Mouse (Mus musculus): Measurements from ENCODE around the gene Prss8. TPM values are rescaled to one million over a fixed set of nuclear protein-coding genes. Genes with fewer than 3 reads are reported as not detected.

Prss8 gene
- polyA plus RNA-seq, 1 experiment: not detected

DNA sequence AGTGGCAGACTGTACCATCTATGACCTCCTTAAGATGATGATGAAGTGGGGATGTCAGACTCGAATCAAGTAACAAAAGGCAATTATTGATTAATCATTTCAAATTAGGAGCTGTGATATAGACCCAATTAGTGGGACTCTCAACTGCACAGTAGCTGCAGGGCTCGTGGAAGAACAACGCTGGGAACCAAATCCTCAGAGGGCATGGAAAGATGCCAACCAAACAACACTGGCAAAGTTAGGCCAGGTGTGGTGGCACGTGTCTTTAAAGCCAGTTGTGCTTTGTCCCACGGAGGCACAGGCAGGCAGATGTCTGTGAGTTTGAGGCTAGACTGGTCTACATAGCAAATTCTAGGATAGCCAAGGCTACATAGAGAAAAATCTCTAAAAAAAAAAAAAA, 732 bp upstream of the Prss8 start:
- Histone ChIP-seq H3K9me3 (no peaks in the 10 kb centered on the region), H3K4me1 (peaks cover 62% of the 10 kb centered on the region), H3K4me3 (replicated peaks) (no peak overlapping the region), H3K27me3 (replicated peaks) (peaks cover 8% of the 10 kb centered on the region), H3K36me3 (replicated peaks; ENCODE audit: low read length) (peaks cover 23% of the 10 kb centered on the region)
- TF ChIP-seq FLI1 (IDR thresholded peaks at IDR 0.05; ENCODE audit: low read length) (no peak), GATA1 (IDR thresholded peaks at IDR 0.05; ENCODE audit: borderline replicate concordance, low read length) (no peak)

DNA sequence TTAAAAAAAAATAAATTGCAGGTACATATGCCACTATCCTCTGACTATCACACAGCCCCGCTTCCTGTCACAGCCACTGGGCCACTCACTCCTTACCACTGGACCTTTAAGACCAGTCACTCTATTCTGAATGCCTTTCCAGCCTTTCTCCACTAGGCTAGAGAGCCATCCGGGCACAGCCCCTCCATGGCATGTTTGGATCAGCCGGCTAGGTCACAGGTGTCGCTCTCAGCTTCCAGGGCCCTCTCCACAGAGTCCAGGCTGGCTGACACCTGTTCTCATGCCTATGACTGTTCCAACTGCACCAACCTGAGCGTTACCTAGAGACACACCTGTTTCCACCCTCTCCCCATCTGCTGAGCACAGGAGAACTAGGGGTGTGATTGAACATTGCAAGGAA, 1.3 kb downstream of the Prss8 start:
- Histone ChIP-seq H3K27me3 (replicated peaks) (peaks cover 8% of the 10 kb centered on the region), H3K9me3 (no peaks in the 10 kb centered on the region), H3K36me3 (replicated peaks; ENCODE audit: low read length) (peaks cover 43% of the 10 kb centered on the region), H3K4me3 (replicated peaks) (no peak overlapping the region), H3K4me1 (peaks cover 45% of the 10 kb centered on the region)
- TF ChIP-seq GATA1 (IDR thresholded peaks at IDR 0.05; ENCODE audit: borderline replicate concordance, low read length) (no peak), FLI1 (IDR thresholded peaks at IDR 0.05; ENCODE audit: low read length) (no peak)

DNA sequence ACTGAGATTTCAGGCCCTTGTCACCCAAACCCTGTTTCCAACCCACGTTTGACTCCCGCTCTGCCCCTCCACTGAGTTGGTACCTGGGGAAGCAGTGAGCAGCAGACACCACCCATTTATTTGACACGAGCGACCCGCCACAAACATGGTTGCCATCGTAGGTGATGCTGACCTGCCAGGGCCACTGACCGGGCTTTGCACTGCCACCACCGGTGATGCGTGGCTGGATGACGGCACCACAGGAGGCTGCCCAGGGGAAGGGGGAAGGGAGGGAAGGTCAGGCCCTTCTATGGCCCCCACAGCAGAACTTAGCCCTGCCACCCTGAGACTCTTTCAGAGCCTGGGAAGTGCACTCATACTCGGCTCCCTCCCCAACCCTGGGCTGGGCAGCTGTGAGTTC, 2.2 kb downstream of the Prss8 start:
- H3K36me3 ChIP-seq (replicated peaks; ENCODE audit: low read length): peaks cover 52% of the 10 kb centered on the region
- H3K9me3 ChIP-seq: no peaks in the 10 kb centered on the region
- no peak for TF ChIP-seq GATA1 (IDR thresholded peaks at IDR 0.05; ENCODE audit: borderline replicate concordance, low read length)
- no peak for TF ChIP-seq FLI1 (IDR thresholded peaks at IDR 0.05; ENCODE audit: low read length)
- peaks cover 8% of the 10 kb centered on the region for H3K27me3 ChIP-seq (replicated peaks)
- peaks cover 42% of the 10 kb centered on the region for H3K4me1 ChIP-seq
- no peak overlapping the region for H3K4me3 ChIP-seq (replicated peaks)

DNA sequence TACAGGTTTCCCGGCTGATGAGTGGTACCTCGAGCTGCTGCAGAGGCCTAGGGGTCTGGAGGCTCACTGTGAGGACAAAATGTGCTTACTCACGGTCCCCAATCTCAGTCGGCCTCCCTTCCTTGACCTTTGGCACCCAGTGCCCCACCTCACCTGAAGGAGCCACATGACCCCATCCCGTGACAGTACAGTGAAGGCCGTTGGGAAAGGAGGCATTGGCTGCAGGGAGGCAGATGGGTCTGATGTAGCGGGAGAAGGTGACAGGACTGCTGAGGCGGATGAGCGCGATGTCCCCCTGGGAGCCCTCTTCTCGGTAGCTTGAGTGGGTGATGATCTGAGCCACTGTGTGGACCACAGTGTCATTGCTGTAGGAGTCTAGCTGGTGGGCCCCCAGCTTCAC, 3.1 kb downstream of the Prss8 start:
- TF ChIP-seq FLI1 (IDR thresholded peaks at IDR 0.05; ENCODE audit: low read length) (no peak), GATA1 (IDR thresholded peaks at IDR 0.05; ENCODE audit: borderline replicate concordance, low read length) (no peak)
- peaks cover 61% of the 10 kb centered on the region for H3K36me3 ChIP-seq (replicated peaks; ENCODE audit: low read length)

DNA sequence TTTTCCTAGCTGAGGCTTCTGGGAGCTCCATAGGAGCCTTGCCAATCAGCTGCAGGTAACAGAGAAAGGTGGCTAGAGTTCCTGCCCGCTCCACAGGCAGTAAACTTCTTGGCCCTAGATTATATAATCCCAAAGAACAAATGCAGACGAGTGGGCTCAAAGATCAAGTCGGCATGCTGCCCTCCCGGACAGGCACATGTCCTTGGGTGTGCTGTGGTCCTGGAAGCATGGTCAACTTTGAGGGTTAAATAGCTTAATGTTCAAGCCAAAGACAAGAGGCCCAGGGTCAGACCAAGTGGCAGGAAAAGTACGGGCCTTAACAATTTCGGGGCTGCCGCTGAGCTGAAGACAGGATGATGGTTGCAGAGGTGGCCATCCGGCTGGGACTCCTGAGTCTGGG, 3.8 kb downstream of the Prss8 start:
- H3K4me1 ChIP-seq: peaks cover 45% of the 10 kb centered on the region
- no peak overlapping the region for H3K4me3 ChIP-seq (replicated peaks)
- TF ChIP-seq FLI1 (IDR thresholded peaks at IDR 0.05; ENCODE audit: low read length) (no peak), GATA1 (IDR thresholded peaks at IDR 0.05; ENCODE audit: borderline replicate concordance, low read length) (no peak)
- H3K36me3 ChIP-seq (replicated peaks; ENCODE audit: low read length): peaks cover 64% of the 10 kb centered on the region
- H3K27me3 ChIP-seq (replicated peaks): peaks cover 8% of the 10 kb centered on the region
- no peaks in the 10 kb centered on the region for H3K9me3 ChIP-seq

More for the DNA sequence above, 3.1 kb downstream of the Prss8 start:
- Histone ChIP-seq H3K9me3 (no peaks in the 10 kb centered on the region), H3K4me3 (replicated peaks) (no peak overlapping the region), H3K4me1 (peaks cover 45% of the 10 kb centered on the region), H3K27me3 (replicated peaks) (peaks cover 8% of the 10 kb centered on the region)

DNA sequence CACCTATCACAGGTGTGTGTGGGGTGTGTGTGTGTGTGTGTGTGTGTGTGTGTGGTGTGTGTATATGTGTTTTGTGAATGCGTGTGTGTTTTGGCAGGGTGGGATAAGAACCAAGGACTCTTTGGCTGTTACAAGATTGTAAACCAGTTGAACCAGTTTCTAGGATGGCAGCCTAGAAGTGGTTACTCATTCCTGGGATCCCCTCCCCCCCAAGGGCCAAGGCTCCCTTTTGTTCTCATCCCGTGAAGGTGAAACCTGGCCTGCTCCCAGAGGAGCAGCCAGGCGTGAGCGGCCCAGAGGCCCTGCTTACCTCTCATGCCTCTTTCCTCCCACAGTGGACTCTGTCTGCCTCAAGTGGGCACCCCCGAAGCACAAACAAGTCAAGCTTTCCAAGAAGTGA, 4.7 kb downstream of the Prss8 start:
- Histone ChIP-seq H3K4me3 (replicated peaks) (no peak overlapping the region), H3K27me3 (replicated peaks) (peaks cover 8% of the 10 kb centered on the region), H3K4me1 (peaks cover 45% of the 10 kb centered on the region), H3K36me3 (replicated peaks; ENCODE audit: low read length) (peaks cover 72% of the 10 kb centered on the region), H3K9me3 (no peaks in the 10 kb centered on the region)
- TF ChIP-seq FLI1 (IDR thresholded peaks at IDR 0.05; ENCODE audit: low read length) (no peak), GATA1 (IDR thresholded peaks at IDR 0.05; ENCODE audit: borderline replicate concordance, low read length) (no peak)

DNA sequence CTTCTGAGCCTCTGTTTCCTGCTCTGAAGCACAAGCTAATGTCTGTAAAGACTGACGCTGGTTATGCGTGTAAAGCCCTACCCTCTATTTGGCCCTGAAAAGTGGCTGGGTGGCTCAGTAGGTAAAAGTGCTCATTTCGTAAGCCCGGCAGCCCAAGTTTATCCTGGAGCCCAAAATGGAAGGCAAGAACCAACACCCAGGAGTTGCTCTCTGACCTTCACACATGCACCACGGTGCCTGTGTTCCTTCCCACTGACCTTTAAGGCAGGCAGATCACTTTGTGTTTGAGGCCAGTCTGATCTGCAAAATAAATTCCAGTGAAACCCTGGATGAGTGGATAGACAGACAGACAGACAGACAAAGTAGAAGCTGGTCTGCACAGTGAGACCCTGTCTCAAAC, 6.2 kb downstream of the Prss8 start:
- H3K36me3 ChIP-seq (replicated peaks; ENCODE audit: low read length): peaks cover 82% of the 10 kb centered on the region
- H3K4me1 ChIP-seq: peaks cover 33% of the 10 kb centered on the region
- TF ChIP-seq FLI1 (IDR thresholded peaks at IDR 0.05; ENCODE audit: low read length): no peak
- no peak for TF ChIP-seq GATA1 (IDR thresholded peaks at IDR 0.05; ENCODE audit: borderline replicate concordance, low read length)
- no peaks in the 10 kb centered on the region for H3K9me3 ChIP-seq
- no peaks in the 10 kb centered on the region for H3K27me3 ChIP-seq (replicated peaks)
- H3K4me3 ChIP-seq (replicated peaks): no peak overlapping the region

DNA sequence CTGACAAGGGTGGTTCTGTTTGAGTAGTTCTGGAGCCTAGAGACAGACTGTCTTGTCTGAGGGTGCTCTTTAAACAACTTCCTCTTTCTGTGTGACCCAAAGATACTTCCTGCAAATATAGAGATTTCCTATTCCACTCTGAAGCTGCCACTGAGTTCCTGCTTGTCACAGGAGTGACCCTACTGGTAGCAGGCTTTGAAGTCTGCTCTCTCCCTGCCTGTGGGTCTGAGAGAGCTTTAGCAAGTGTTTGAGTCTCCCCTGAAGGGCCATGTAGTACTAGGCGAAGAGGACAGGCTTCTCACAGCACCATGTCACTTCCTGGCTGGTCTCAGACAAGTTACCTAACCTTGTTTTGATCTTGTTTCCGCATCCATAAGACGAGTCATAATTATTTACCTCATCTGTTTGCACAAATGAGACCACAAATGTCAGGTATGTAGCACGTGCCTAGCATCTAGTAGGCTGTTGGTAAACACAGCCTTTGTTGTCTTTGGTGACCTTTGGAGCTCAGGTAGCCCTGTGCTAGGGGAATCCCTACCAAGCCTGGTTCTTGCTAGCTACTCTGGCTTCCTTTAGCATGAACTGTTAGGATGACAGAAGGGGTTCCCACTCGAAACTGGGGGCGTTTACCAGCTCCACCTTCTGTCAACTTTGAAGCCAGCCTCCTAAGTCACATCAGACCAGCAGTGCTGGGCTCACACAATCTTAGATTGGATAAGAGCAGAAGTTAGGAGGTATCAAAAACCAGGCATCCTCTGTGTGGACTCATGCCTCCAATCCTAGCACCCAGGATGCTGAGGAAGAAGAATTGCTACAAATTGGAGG, 7.2 kb downstream of the Prss8 start:
- TF ChIP-seq GATA1 (IDR thresholded peaks at IDR 0.05; ENCODE audit: borderline replicate concordance, low read length) (no peak), FLI1 (IDR thresholded peaks at IDR 0.05; ENCODE audit: low read length) (no peak)
- no peaks in the 10 kb centered on the region for H3K27me3 ChIP-seq (replicated peaks)
- H3K4me3 ChIP-seq (replicated peaks): no peak overlapping the region
- peaks cover 89% of the 10 kb centered on the region for H3K36me3 ChIP-seq (replicated peaks; ENCODE audit: low read length)
- peaks cover 26% of the 10 kb centered on the region for H3K4me1 ChIP-seq
- H3K9me3 ChIP-seq: no peaks in the 10 kb centered on the region

DNA sequence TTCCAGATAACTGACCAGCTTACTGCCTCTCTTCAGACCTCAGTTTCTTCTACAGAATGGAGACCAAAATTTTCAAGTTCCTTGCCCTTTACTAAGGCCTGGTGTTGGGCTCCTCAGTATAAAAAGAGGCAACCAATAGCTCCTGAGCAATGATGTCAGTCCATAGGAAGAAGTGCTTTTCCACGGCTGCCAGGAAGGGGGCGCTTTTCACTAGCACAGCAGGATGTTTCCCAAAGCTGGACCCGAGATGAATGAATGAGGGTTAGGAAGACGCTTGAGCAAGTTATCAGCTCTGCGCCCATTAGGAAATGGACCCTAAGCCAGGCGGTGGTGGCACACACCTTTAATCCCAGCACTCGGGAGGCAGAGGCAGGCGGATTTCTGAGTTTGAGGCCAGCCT, 8.4 kb downstream of the Prss8 start:
- Histone ChIP-seq H3K27me3 (replicated peaks) (no peaks in the 10 kb centered on the region), H3K36me3 (replicated peaks; ENCODE audit: low read length) (peaks cover 88% of the 10 kb centered on the region)

DNA sequence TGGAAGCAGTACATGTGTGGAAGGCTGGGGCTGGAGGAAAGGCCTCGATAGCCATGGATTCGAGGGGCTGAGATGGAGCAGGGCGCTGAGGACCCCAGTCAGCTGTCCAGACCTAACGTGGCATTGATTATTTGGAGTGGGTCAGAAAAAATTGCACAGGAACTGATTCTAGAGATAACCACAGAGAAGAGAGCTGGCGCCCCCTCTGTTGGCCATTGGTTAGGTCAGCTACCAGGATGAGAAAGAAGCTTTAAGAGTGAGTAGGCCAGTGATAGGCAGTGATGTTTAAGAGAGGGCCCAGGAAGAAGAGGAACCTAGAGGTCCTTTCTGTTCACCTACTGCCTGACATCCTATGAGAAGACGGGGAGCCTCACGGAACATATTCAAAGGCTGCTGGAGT, 10.6 kb downstream of the Prss8 start:
- Histone ChIP-seq H3K9me3 (no peaks in the 10 kb centered on the region), H3K27me3 (replicated peaks) (no peaks in the 10 kb centered on the region), H3K4me3 (replicated peaks) (no peak overlapping the region), H3K36me3 (replicated peaks; ENCODE audit: low read length) (peaks cover 86% of the 10 kb centered on the region), H3K4me1 (peaks cover 29% of the 10 kb centered on the region)
- TF ChIP-seq GATA1 (IDR thresholded peaks at IDR 0.05; ENCODE audit: borderline replicate concordance, low read length) (no peak), FLI1 (IDR thresholded peaks at IDR 0.05; ENCODE audit: low read length) (no peak)

More for the DNA sequence above, 8.4 kb downstream of the Prss8 start:
- TF ChIP-seq GATA1 (IDR thresholded peaks at IDR 0.05; ENCODE audit: borderline replicate concordance, low read length): no peak
- TF ChIP-seq FLI1 (IDR thresholded peaks at IDR 0.05; ENCODE audit: low read length): no peak
- Histone ChIP-seq H3K4me1 (peaks cover 21% of the 10 kb centered on the region), H3K9me3 (no peaks in the 10 kb centered on the region), H3K4me3 (replicated peaks) (no peak overlapping the region)

All from megakaryocyte, embryonic 14.5 days (primary cell).